Mouse (Mus musculus) layer of hippocampus, adult 8-10 months (tissue): ENCODE measurements around the gene Gtpbp1. TPM values are rescaled to one million over a fixed set of nuclear protein-coding genes. Genes with fewer than 3 reads are reported as not detected.

ENCODE experiments used
- DNase-seq, 2 experiments: peaks; one replicate each; pipeline ENCODE4 v3.0.0; 2022; ENCODE audit warnings: low spot score in 2 of 2
- total RNA-seq, 4 experiments: library from RNA; stranded (reverse); gene quantifications; 2 replicates each; pipeline ENCODE4 v1.2.4; 2022

The Gtpbp1 gene
- total RNA-seq, 4 experiments from 2014 or later, result 49.4 to 61.5 (median 52.8) TPM

DNA sequence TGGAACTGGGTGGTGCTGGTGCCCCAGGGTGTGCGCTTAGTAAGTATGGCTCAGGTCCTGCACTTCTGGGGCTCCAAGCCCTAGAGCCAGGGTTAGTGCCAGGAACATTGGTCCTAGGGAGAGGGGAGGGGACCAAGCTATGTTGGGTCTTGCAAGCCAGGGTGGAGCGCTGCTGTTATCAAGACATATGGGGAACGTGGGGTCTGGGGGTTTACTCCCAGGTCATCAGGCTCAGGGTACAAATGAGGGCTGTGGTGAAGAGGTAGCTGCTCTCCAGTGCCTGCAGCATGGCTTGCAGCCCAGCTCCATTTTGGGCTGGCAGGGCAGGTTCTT, 62.7 kb downstream of the Gtpbp1 start:
- no peak for DNase-seq

DNA sequence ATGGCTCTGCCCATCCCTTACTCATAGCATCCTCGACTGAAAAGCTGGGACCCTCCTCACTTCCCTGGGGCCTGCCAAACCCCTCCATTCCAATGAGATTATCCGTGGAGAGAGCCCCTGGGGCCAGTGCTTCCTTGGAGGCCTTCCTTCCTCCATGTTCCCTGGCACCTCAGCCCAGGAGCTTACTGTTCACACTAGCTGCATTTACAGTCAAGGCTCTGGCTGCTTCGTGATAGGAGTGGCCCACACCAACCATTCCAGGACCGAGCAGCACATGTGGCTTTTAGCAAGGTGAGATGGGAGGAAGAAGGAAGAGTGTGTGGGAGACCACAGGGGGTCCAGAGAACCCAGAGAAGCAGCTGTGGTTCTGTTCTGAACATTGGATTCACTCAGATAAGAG, 63.2 kb downstream of the Gtpbp1 start:
- DNase-seq, result no peak

DNA sequence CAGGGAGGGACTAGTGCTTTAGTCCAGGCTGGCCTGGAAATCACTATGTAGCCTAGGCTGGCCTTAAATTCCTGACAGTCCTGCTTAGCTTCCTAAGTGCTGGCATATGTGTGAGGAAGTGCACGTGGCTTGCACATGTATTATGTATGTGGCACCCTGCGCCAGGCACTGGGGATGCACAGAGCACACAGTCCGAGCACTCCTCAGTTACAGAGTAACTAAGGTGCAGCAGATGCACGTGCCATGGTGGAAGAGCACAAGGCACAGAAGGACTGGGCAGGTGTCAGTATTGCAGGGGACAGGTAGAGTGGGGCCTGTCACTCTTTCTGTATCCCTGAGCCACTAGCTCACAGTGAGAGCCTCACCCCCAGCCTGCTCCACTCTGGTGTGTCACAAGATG, 64.5 kb downstream of the Gtpbp1 start:
- DNase-seq, result no peak

DNA sequence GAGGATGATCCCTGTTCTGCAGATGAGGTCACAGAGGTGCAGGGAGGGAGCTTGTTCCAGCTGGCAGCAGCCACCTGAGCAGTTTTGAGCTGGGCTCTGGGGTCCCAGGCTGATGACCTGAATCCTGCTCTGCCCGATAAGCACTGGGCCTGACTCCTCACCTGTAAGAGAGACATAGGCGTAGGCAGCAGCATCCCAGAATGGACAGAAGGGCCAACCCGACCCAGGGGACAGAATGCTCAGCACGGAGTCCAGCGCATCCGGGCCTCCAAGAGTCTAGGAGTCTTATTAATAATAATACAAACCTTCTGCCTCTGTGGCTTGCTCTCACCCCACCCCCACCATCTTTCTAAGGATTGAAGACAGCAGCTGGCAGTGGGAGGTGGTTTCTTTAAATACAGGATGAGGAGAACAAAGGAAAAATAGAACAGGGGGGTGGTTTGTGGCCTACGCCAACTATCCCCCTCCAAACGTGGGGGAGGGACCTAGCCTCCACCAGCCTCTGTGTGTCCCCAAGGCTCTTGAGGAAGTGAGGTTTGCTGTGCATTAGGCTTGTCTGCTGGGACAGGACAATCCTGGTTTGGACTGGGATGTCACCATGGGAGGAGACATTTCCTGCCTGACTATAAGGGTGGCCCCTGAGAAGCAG, 65.5 kb downstream of the Gtpbp1 start:
- DNase-seq, result no peak

DNA sequence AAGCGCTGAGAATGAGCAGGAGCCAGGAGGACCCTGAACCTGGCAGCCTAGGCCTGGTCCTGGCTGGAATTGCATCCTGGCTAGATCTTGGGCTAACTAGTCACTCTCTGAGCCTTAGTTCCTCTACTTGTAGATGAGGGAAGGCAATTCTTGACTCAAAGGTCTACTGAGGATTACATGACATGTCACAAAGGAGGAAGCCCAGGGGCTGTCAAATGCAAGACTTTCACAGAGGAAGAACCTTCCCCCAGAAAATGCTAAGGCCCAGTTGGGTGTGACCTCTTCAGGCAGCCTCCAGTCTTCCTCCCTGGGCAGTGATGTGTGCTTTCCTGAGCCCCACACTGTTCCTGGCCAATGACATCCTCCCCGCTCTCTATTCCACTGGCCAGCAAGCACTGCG, 66.5 kb downstream of the Gtpbp1 start:
- no peak for DNase-seq

DNA sequence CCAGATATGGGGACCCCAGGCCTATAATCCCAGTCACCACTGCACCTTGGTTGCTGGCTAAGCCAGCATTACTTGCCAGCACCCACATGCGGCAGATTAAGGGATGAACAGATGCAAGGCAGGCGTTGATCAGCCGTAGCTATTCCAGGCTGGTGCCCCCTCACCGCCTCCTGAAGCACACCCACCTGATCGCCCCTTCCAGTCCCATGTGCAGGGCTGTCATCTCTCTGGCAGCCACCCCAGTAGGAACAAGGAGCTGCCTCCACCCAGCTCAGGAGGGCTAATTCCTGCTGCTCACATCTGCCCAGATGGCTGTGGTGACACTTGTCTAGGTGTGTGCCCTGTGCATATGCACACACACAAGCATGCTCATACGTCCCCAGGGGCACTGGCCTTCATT, 70.3 kb downstream of the Gtpbp1 start:
- no peak for DNase-seq

DNA sequence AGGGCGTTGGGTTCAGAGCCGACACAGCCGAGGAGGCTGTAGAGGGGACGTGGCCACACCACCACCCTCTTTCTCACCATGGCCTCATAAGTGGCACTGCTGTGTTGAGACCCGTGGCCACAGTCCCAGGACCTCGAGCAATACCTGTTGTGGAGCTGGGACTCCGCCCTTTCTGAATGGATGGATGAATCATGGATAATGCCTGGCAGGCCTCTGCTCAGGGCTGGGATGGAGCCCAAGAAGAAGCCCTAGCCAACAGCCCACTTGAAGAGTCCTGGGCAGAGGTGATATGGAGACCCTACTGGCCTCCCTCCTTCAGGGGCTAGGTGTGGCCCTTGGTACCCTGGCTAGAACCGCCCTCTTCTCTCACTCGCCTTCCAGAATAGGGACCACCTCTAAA, 72.4 kb downstream of the Gtpbp1 start:
- no peak for DNase-seq

DNA sequence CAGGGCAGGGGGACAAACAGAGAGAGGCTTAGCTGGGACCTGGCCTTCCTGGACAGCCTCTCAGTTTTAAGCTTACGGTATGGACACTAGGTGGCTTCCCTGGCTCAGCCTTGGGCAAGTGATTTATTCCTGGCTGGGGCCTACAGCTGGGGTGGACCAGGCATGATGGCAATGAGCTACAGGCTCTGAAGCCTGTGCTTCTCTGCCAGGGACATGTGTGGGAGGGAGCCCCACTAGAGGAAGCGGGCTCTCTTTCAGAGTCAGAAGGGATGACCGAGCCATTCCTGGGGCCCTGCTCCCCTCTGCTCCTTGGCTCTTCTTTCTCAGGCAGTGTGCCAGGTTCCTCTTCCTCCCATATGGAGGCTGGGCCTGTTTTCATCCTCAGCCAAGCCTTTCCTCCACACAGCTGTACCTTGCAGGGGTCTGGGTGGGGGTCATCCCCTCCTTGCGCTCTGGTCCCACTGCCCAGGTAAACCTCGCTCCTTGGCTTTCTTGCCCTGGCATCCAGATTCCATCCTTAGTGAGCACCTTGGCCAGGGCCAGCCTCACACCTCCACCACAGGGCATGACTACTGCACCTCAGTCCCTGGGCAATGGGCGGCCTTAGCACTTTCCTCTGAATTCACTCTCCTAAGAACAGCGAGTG, 73.1 kb downstream of the Gtpbp1 start:
- no peak for DNase-seq

DNA sequence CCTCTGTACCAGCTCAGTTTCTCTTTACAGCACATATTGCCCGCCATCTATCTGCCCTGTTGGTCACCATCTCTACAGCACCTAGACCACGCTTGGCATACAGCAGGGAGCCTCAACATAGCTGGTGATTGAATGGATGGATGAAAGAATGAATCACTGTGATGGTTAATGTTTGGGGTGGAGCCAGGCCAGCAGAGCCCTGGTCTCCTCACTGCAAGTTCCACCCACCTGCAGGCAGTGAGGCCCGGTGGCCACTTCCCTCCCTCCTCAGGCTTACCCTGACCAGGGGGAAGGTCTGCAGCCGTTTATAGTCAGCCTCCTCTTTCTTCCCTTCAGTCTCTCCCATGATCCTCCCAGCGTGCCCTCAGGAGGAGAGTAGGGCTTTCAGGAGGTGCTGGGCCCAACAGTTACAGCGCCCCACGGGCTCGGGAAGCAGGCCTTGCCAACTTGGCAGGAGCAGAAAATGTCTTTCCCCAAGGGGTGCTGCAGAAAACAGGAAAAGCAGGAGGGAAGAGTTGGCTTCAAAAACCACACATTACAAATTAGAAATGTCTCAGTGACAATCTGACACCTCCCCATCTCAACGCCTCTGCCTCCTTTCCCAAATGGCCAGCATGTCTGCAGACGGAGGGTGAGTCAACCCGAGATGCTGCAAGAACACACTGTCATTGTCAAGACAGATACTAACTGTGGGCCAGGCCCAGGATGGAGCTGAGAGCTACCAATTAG, 74.1 kb downstream of the Gtpbp1 start:
- peak; percentile 68 to 75 for DNase-seq

DNA sequence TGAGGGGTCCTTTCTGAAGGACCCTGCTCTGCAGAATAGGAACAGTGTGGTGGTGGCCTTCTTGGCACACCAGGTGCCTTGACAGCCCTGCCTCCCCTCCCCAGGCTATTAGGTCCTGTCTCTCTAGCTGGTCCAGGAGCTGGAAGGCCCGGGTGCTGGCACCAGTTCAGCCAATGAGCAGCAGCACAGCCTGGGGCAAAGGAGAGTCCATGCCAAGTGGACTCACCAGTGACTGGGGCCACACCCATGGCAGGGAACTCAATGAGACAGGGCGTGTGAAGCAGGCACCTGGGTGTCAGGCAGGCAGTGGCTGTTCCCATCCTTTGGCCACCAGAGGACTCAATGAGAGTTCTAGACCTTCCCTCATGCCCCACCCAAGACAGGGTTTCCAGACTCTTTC, 74.7 kb downstream of the Gtpbp1 start:
- no peak for DNase-seq

DNA sequence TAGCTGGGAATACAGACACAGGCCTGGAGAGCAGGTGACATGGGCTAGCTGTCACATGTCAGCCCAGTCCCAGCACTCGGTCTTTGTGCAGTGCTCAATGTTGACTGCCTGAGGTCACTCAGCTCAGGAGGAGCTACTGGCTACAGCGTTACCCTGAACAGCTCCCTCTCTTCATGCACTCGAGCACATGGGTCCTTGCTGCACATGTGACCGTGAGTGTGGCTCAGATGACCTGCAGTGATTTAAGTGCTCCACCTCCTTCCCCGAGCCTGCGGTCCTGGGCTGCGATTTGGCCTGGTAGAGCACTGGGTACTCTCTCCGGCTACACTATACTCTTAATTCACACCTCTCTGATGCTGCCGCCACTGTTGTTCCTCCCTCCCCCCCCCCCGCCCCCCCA, 75.5 kb downstream of the Gtpbp1 start:
- no peak for DNase-seq

DNA sequence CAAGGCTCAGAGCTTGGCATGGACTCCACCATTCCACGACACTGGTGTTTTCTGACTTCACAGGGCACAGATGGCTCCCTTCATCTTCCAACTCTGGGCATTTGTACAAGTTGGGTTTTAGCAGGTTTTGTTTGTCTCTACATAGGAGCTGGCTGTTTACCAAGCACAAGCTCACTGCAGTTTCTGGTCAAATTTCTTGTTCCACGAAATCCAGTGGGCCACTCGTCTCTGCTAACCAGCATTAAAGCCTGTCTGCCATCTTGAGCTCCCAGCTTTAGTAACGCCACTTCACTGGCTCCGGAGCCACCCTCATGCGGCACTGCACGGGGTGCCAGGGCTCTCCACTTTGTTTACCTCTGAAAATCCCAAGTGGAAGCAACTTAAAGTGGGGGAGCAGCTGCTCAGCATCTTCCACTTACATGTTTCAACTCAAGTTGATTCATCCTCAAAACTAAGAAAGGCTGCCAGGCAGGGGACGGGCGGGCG, 76.0 kb downstream of the Gtpbp1 start:
- peak in 1 of 2 experiments; percentile 70 for DNase-seq

DNA sequence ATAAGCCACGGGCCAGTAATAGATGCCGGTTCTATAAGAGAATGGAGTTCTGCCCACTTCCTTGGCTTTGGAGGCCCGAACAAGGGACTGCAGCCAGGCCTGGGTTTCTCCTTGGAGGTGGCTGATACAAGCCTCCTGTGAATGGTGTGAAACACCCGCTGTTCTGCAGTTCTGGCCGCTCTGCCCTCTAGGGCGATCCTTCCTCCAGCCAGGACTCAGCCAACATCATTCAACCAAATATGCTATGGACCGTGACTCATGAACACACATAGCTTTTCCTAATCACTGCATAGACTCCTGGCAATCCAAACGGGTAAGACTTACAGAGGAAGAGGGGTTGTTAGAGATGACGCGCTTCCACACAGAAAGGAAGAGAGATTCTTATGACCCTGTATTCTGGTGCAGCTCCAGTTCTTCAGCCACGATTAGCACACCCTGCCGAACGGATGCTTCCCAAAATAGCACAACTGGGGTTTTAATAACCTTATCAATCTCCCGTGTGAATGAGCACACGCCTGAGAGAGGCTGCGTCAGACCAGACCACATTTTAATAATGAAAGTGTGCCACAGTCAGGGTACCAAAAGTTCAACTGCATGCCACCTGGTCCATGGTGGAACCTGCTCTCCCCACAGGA, 76.8 kb downstream of the Gtpbp1 start:
- no peak for DNase-seq

DNA sequence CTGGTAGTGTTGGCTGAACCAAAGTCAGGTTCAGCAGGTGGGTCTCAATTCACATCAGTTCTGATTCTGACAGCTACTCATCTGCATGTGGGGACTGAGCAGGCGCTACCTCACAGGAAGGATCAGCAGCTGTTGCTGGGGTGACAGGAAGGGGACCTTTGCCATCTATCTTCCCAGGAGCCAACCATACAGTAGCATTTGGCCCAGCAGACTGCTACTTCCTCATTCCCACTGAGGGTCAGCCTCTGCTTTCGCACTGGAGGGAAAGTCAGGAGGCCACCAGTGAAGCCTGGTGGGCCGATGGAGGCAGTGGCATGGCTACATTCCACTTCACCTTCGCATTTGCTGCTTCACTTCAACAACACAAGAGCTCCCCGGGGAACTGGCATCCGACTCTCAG, 77.7 kb downstream of the Gtpbp1 start:
- DNase-seq, result no peak

DNA sequence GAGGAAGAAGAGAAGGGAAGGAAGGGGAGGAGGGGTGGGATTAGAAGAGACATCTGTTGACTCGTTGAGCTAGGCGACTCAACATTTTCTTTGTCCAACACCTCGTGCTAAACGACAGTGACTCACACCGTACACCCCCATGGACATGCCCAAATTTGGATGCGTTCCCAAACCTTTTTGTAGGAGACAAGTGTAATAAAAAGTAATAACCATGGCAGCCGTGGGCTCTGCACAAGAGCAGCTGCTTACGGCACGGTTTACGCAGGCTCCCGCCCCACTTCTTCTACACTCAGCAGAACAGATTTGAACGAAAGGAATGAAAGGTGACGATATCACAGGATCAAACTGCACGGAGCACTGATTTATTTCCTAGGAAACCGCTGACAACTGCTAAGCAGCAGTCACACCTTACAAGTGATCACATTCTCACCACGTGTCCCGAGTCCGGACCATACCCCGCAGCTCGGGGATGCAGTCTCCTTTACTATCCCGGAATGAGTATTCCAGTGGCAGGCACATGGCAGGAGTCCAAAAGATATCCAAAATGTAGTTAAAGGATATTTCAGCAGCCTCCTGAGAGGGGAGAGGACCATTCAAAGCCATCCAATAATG, 80.1 kb downstream of the Gtpbp1 start:
- no peak for DNase-seq

Other genes starting within 250 kb of the Gtpbp1 start
- 100 to 1,000 TPM; 112 to 137 (median 123) TPM for gene Csnk1e, start 235.3 kb upstream of the Gtpbp1 start, total RNA-seq
- gene Kcnj4, start 185.6 kb upstream of the Gtpbp1 start, total RNA-seq, result 10 to 100 TPM; 81.3 to 98.0 (median 88.7) TPM
- under 1 TPM in 3 of 4 experiments, not detected in 1; 0.23 to 0.45 (median 0.32) TPM for gene Kdelr3, start 174.4 kb upstream of the Gtpbp1 start, total RNA-seq
- 100 to 1,000 TPM; 307 to 352 (median 330) TPM for gene Ddx17, start 144.1 kb upstream of the Gtpbp1 start, total RNA-seq
- 1 to 10 TPM in 2 of 4 experiments, under 1 TPM in 2; 0.39 to 2.1 (median 1.2) TPM for gene Dmc1, start 85.7 kb upstream of the Gtpbp1 start, total RNA-seq
- gene Fam227a, start 31.9 kb upstream of the Gtpbp1 start, total RNA-seq, result 10 to 100 TPM in 3 of 4 experiments, 1 to 10 TPM in 1; 8.8 to 12.5 (median 11.6) TPM
- 10 to 100 TPM; 34.6 to 45.5 (median 38.6) TPM for gene Cby1, start 31.6 kb upstream of the Gtpbp1 start, total RNA-seq
- gene Tomm22, start 20.0 kb upstream of the Gtpbp1 start, total RNA-seq, result 100 to 1,000 TPM in 3 of 4 experiments, 10 to 100 TPM in 1; 89.4 to 103 (median 101) TPM
- gene Josd1, start 2.9 kb upstream of the Gtpbp1 start, total RNA-seq, result 10 to 100 TPM; 43.5 to 54.0 (median 46.4) TPM
- gene Sun2, start 51.7 kb downstream of the Gtpbp1 start, total RNA-seq, result 10 to 100 TPM; 29.4 to 44.7 (median 37.0) TPM
- 10 to 100 TPM; 45.6 to 58.6 (median 54.5) TPM for gene Dnal4, start 87.0 kb downstream of the Gtpbp1 start, total RNA-seq
- 100 to 1,000 TPM; 637 to 711 (median 646) TPM for gene Nptxr, start 113.9 kb downstream of the Gtpbp1 start, total RNA-seq
- gene Npcd, start 143.4 kb downstream of the Gtpbp1 start, total RNA-seq, result 10 to 100 TPM in 2 of 4 experiments, 1 to 10 TPM in 2; 2.8 to 19.9 (median 12.1) TPM
- gene Cbx6, start 143.8 kb downstream of the Gtpbp1 start, total RNA-seq, result 100 to 1,000 TPM; 261 to 307 (median 292) TPM
- gene Apobec3, start 200.8 kb downstream of the Gtpbp1 start, total RNA-seq, result 10 to 100 TPM in 2 of 4 experiments, 1 to 10 TPM in 2; 5.3 to 11.9 (median 8.3) TPM